Mouse (Mus musculus) C2C12 (cell line): Measurements from ENCODE around the gene Abcc6. TPM values are rescaled to one million over a fixed set of nuclear protein-coding genes. Genes with fewer than 3 reads are reported as not detected.

Experiments
- H3K27me3 ChIP-seq: one replicate; pipeline ENCODE4 v1.6.1; 2011; ENCODE audit not compliant: control insufficient read depth, insufficient read depth, insufficient read length
- H3K36me3 ChIP-seq: one replicate; pipeline ENCODE4 v1.6.1; 2011; ENCODE audit not compliant: control insufficient read depth, insufficient read depth
- H3K4me3 ChIP-seq: one replicate; pipeline ENCODE4 v1.5.1; 2011; ENCODE audit warnings: mild to moderate bottlenecking, control low read depth; ENCODE audit not compliant: poor library complexity, insufficient read depth, severe bottlenecking
- H3K79me2 ChIP-seq: one replicate; pipeline ENCODE4 v1.6.1; 2011; ENCODE audit not compliant: control insufficient read depth, insufficient read depth
- H3K79me3 ChIP-seq: one replicate; pipeline ENCODE4 v1.6.1; 2011; ENCODE audit warnings: low read depth, control low read depth
- H3ac ChIP-seq: one replicate; pipeline ENCODE3; 2011; ENCODE audit warnings: low read depth; ENCODE audit not compliant: control insufficient read depth, insufficient read length
- CEBPB ChIP-seq: IDR thresholded peaks from one replicate; pipeline ENCODE4 v1.6.1; 2011; ENCODE audit warnings: low read depth, mild to moderate bottlenecking, control low read depth, moderate library complexity
- CTCF ChIP-seq: IDR thresholded peaks from one replicate; pipeline ENCODE4 v1.5.1; 2011; ENCODE audit not compliant: control insufficient read depth, insufficient read depth, insufficient read length
- FOSL1 ChIP-seq: IDR thresholded peaks from one replicate; pipeline ENCODE4 v1.8.0; 2011; ENCODE audit warnings: mild to moderate bottlenecking, low read length; ENCODE audit not compliant: poor library complexity, insufficient read depth, severe bottlenecking
- MAX ChIP-seq: IDR thresholded peaks from one replicate; pipeline ENCODE4 v1.6.1; 2011; ENCODE audit warnings: mild to moderate bottlenecking, control low read depth
- MYOD1 ChIP-seq: IDR thresholded peaks from one replicate; pipeline ENCODE4 v1.6.1; 2011; ENCODE audit warnings: low read depth; ENCODE audit not compliant: control insufficient read depth, insufficient read length
- MYOG ChIP-seq: IDR thresholded peaks from one replicate; pipeline ENCODE4 v1.6.1; 2011; ENCODE audit not compliant: control insufficient read depth, insufficient read length; ENCODE audit errors: extremely low read depth
- USF1 ChIP-seq: IDR thresholded peaks from one replicate; pipeline ENCODE4 v1.6.1; 2011; ENCODE audit warnings: low read depth, mild to moderate bottlenecking, control low read depth, moderate library complexity
- polyA plus RNA-seq: library from polyadenylated mRNA; unstranded; fragments of >200 nt; fragmentation: generic; extraction: Trizol; gene quantifications from one replicate; pipeline ENCODE4 v1.2.1, GENCODE M21; 2012; ENCODE audit warnings: missing spikeins

Abcc6 gene
- polyA plus RNA-seq, 1 experiment, result not detected

DNA sequence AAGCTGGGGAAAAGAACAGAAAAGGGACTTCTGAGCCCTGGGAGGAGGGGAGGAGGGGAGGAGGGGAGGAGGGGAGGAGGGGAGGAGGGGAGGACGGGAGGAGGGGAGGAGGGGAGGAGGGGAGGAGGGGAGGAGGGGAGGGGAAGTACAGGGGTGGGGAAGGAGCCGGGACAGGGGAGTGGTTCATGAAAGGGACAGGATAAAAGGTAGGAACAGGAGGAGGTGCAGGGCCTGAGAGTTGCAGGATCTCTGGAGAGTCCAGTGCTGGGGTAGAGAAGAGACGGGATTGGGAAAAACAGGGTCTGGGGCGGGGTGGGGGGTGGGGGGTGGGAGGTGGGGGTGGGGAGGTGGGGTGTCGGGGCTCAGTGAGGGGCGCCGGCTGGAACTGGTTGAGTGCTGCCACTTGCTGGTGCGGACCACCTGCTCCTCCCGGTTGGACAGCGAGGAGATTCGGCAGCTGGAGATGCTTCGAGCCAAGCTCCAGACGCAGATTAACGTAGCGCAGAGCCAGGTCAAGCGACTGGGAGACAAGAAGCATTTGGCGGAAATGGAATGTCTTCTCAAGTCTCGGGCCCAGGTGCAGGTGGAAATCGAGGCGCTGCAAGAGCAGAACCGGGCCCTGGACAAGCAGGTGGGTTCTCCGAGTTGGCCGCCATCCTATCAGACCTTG lies 101.3 kb downstream of the Abcc6 start:
- no peak overlapping the region for H3K4me3 ChIP-seq
- H3K27me3 ChIP-seq, result no peaks in the 10 kb centered on the region
- TF ChIP-seq MYOG (no peak), MYOD1 (no peak), CTCF (no peak), MAX (no peak), CEBPB (no peak), USF1 (no peak), FOSL1 (no peak)
- H3ac ChIP-seq, result no peak overlapping the region
- H3K36me3 ChIP-seq, result peaks cover 40% of the 10 kb centered on the region
- no peaks in the 10 kb centered on the region for H3K79me2 ChIP-seq
- H3K79me3 ChIP-seq, result peaks cover 2% of the 10 kb centered on the region

DNA sequence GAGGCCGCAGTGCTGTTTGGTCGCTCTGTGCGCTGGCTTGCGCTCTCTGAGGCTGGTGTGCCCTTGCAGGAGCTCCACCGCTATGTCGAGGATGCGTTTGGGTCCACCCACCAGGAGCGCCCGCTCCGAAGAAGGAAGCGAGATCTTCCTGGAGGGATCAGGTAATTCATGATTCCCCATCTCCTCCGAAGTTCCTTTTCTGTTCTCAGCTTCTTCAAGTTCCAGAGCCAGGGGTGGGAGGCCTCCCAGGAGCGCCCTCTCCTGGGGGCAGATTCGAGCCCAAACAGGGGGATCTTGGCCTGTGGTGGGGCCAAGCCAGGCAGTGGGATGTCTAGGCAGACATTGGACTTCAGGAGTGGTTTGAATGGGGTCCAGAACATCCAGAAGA lies 105.7 kb downstream of the Abcc6 start:
- peaks cover 15% of the 10 kb centered on the region for H3K79me3 ChIP-seq

DNA sequence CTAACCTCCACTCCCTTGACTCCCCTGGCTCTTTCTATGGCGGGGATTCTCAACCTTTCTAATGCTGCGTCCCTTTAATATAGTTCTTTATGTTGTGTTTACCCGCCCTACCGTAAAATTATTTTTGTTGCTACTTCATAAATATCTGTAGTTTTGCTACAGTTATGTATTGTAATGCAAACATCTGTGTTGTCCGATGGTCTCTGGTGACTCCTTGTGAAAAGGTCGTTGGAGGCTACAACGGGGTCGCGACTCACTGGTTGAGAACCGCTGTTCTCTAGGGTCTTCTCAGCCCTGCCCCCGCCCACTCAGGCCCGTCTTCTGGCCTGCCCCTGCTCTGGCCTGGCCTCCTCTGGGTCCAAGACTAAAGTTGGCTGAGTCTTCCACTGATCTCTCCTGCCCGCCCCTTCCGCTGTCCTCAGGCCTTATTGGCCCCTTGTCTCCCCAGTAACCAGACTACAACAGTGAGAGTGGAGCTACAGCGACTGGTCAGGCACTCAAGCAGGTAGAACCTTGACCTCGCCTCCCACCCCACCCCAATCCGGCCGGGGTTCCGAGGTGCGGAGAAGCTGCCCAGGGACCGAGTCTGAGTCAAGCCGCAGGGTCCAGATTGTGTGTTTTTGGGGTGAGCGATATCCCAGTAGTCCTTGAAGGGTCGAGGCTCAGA lies 106.2 kb downstream of the Abcc6 start, which contains the start of gene Ccdc114:
Gene Ccdc114, plus strand, starts transcription at position 311 of the 667 bp plus-strand sequence.
- Histone ChIP-seq H3K79me3 (peaks cover 16% of the 10 kb centered on the region), H3K27me3 (no peaks in the 10 kb centered on the region), H3K4me3 (no peak within 1 kb of the TSS), H3ac (no peak within 1 kb of the TSS), H3K79me2 (peaks cover 33% of the 10 kb centered on the region), H3K36me3 (peaks cover 28% of the 10 kb centered on the region)
- TF ChIP-seq CTCF (no peak), FOSL1 (no peak), CEBPB (no peak), MAX (no peak), MYOD1 (no peak), USF1 (no peak), MYOG (no peak)

More for the DNA sequence above, 105.7 kb downstream of the Abcc6 start:
- H3ac ChIP-seq, result no peak overlapping the region
- H3K4me3 ChIP-seq, result no peak overlapping the region
- TF ChIP-seq USF1 (no peak), MYOG (no peak), MYOD1 (no peak)
- H3K36me3 ChIP-seq, result peaks cover 28% of the 10 kb centered on the region
- H3K27me3 ChIP-seq, result no peaks in the 10 kb centered on the region
- peaks cover 27% of the 10 kb centered on the region for H3K79me2 ChIP-seq

DNA sequence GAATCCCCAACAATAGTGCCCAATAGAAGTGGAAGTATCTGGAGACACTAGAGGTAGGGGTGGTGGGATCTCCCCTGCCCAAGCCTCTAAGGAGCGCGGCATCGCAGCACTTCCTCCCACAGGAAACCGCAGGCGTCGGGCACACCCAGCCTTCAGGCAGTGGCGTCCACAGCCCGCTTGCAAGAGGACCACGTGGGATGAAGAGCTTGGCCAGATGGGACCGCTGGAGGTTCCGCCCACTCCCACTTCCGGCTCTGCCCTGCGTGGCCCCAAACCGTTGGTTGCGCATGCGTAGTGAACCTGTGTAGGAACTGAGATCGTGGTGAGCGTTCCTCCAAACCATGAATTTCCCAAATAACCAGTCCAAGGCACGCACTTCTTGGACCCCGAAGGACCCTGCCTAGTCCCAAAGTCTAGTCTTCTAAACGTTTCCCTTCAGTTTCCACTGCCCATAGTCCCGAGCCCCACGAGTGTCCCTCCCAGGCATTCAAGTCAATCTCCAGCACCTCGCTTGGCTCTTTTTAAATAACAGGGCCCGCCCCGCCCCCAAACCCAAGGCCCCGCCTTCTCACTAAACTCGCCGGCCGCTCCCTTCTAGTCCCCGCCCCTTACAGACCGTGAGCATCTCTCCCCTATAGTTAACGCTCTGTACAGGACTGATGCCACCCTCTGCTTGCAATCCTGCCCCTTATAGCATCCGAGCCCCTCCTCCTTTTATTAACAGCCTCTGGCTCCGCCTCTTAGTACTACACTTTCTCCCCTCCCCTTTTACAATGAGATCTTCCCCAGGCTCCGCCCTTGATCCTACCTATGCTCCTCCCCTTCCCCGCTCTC lies 107.0 kb downstream of the Abcc6 start:
- Histone ChIP-seq H3K4me3 (no peak overlapping the region), H3K27me3 (no peaks in the 10 kb centered on the region), H3ac (no peak overlapping the region), H3K36me3 (peaks cover 30% of the 10 kb centered on the region), H3K79me2 (peaks cover 37% of the 10 kb centered on the region), H3K79me3 (peaks cover 16% of the 10 kb centered on the region)
- TF ChIP-seq MYOD1 (no peak), MAX (peak; percentile 94), CEBPB (no peak), FOSL1 (no peak), USF1 (peak; percentile 75), CTCF (no peak), MYOG (no peak)

DNA sequence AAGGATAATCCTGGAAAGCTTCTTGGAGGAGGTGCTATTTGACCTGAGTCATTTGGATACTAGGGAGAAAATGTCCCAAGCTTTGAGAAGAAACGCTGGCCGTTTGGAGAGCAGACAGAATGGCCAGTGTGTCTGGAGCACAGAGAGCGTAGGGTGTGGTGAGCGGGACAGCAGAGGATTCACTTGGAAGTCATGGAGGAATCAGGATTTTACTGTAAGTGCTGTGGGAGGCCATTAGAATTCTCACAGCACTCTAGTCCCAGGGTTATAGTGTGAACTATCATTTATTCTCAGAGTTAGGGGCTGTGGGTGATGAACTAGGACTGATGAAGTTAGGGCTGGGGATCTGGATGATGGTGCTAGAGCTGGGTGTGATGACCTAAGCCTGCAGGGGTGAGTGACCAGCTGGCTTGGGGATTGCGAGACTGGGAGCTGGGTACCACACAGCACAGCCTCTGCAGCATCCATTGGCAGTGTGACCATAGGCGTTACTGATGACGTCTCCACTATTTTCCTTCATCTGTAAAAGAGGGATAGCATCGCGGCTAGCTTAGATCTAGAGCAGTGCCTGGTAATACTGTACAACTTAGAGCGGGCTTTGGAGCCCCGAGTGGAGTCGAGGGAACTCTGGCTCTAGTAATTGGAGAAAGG lies 108.0 kb downstream of the Abcc6 start:
- Histone ChIP-seq H3K4me3 (no peak overlapping the region), H3K79me2 (peaks cover 46% of the 10 kb centered on the region)

More for the DNA sequence above, 108.0 kb downstream of the Abcc6 start:
- Histone ChIP-seq H3K79me3 (peaks cover 16% of the 10 kb centered on the region), H3ac (no peak overlapping the region), H3K27me3 (no peaks in the 10 kb centered on the region), H3K36me3 (peaks cover 29% of the 10 kb centered on the region)
- no peak for TF ChIP-seq MYOD1
- TF ChIP-seq CEBPB, result no peak
- no peak for TF ChIP-seq USF1
- no peak for TF ChIP-seq CTCF
- TF ChIP-seq FOSL1, result no peak
- no peak for TF ChIP-seq MYOG
- no peak for TF ChIP-seq MAX
